Mouse (Mus musculus) embryonic facial prominence, embryonic 12.5 days (tissue): ENCODE results near the gene Nepn. TPM values are rescaled to one million over a fixed set of nuclear protein-coding genes. Genes with fewer than 3 reads are reported as not detected.

Experiments used
- ATAC-seq: fragments of 200-750 bp; cut with Nextera tagmentation; 2 replicates; pipeline ENCODE4 v1.8.0; 2017; ENCODE audit not compliant: insufficient number of reproducible peaks, insufficient read depth, low FRiP score, low TSS enrichment
- H3K27ac ChIP-seq: fragments of 300-500 bp; sonication (generic); 2 replicates; pipeline ENCODE4 v1.5.1; 2016; ENCODE audit warnings: mild to moderate bottlenecking
- H3K27me3 ChIP-seq: fragments of 300-500 bp; sonication (generic); 2 replicates; pipeline ENCODE4 v1.6.1; 2016; ENCODE audit warnings: mild to moderate bottlenecking, moderate library complexity
- H3K36me3 ChIP-seq: fragments of 300-500 bp; sonication (generic); 2 replicates; pipeline ENCODE4 v1.6.1; 2016; ENCODE audit warnings: mild to moderate bottlenecking
- H3K4me1 ChIP-seq: fragments of 300-500 bp; sonication (generic); 2 replicates; pipeline ENCODE4 v1.6.1; 2016
- H3K4me2 ChIP-seq: fragments of 300-500 bp; sonication (generic); replicated peaks from 2 replicates; pipeline ENCODE4 v1.6.1; 2016; ENCODE audit warnings: mild to moderate bottlenecking, moderate library complexity
- H3K4me3 ChIP-seq: fragments of 300-500 bp; sonication (generic); 2 replicates; pipeline ENCODE4 v1.5.1; 2016; ENCODE audit warnings: mild to moderate bottlenecking
- H3K9ac ChIP-seq: fragments of 300-500 bp; sonication (generic); 2 replicates; pipeline ENCODE4 v1.6.1; 2016; ENCODE audit warnings: mild to moderate bottlenecking, moderate library complexity
- H3K9me3 ChIP-seq: fragments of 300-500 bp; sonication (generic); 2 replicates; pipeline ENCODE4 v1.6.1; 2016; ENCODE audit warnings: mild to moderate bottlenecking, moderate library complexity
- WGBS: fragments of 180-500 bp; shearing (Covaris S2); methylation state at CpG from one replicate; pipeline ENCODE4 v1.1.7; 2016; 5-methylcytosine and 5-hydroxymethylcytosine counted together
- polyA plus RNA-seq: library from polyadenylated mRNA; unstranded; fragments of >200 nt; fragmentation: Nextera tagmentation; extraction: Ambion mirVana; gene quantifications from 2 replicates; pipeline ENCODE4 v1.2.1, GENCODE M21; 2016

Nepn gene
- polyA plus RNA-seq, 1 experiment from 2014 or later, result 0.14 TPM

DNA sequence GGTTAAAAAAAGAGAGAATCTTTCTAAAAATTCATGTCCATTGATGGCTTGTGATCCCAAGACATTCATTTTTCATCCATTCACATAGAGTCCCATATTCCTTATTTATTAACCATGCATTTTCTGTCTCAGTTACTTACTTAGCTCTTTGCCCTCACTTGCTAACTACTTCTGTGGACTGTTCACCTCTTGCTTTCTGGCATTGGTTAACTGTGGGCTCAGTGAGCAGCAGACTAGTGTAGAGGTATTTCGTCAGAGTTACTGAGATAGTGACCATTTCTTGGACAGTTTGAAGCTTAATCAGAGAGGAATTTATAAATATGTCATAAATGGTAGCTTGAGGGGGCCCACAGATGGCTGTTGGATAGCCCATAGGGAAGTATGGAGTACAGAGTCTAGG lies 42.2 kb downstream of the Nepn start:
- no peak for ATAC-seq
- Histone ChIP-seq H3K27ac (no peak overlapping the region), H3K4me3 (no peak overlapping the region), H3K27me3 (no peaks in the 10 kb centered on the region), H3K4me2 (no peak overlapping the region), H3K4me1 (no peaks in the 10 kb centered on the region), H3K36me3 (peaks cover 49% of the 10 kb centered on the region), H3K9me3 (no peaks in the 10 kb centered on the region), H3K9ac (no peak overlapping the region)
- 86% methylated on average over 1 of the region's 1 CpGs for WGBS

DNA sequence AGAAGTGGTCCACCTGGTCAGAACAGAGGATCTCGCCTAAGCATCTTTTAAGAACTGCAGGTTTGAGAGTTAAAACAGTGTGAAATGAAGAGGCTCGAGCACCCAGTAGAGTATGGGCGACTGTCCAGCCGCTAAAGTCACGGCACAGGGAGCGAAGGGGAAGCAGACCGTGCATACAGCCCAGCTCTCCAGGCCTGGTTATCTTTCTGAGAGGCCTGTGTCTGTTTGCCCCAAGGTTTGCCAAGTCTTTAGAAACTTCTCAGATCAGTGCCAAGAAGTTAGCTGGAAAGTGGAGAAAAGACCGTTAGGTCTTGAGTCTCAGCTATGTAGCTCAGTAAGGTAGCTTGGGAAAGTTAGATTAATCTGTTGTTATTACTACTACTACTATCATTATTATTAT lies 46.1 kb downstream of the Nepn start:
- H3K9me3 ChIP-seq, result no peaks in the 10 kb centered on the region
- no peaks in the 10 kb centered on the region for H3K27me3 ChIP-seq
- H3K4me3 ChIP-seq, result no peak overlapping the region
- H3K4me1 ChIP-seq, result no peaks in the 10 kb centered on the region
- H3K36me3 ChIP-seq, result peaks cover 64% of the 10 kb centered on the region
- no peak overlapping the region for H3K4me2 ChIP-seq
- no peak overlapping the region for H3K27ac ChIP-seq
- H3K9ac ChIP-seq, result no peak overlapping the region
- ATAC-seq, result no peak
- 97% methylated on average over 8 of the region's 8 CpGs for WGBS

Other genes starting within 250 kb of the Nepn start
- not detected in 2 replicates for gene Ros1, start 193.7 kb upstream of the Nepn start, polyA plus RNA-seq
- 24.5 and 25.7 TPM in 2 replicates for gene Dcbld1, start 155.4 kb upstream of the Nepn start, polyA plus RNA-seq
- gene Gm26741, start 30.2 kb upstream of the Nepn start, polyA plus RNA-seq, result not detected in 2 replicates
- gene Gopc, start 6.8 kb upstream of the Nepn start, polyA plus RNA-seq, result 25.7 and 27.1 TPM in 2 replicates
- 15.5 and 18.5 TPM in 2 replicates for gene Nus1, start 28.6 kb downstream of the Nepn start, polyA plus RNA-seq